Mouse (Mus musculus) lung, embryonic 15.5 days (tissue): ENCODE results near the gene Zswim8. TPM values are rescaled to one million over a fixed set of nuclear protein-coding genes. Genes with fewer than 3 reads are reported as not detected.

ENCODE experiments used
- ATAC-seq: fragments of 200-750 bp; cut with Nextera tagmentation; 2 replicates; pipeline ENCODE4 v1.8.0; 2017; ENCODE audit warnings: moderate number of reproducible peaks, borderline replicate concordance; ENCODE audit not compliant: low FRiP score, low TSS enrichment; ENCODE audit errors: extremely low read depth
- H3K27ac ChIP-seq: fragments of 300-500 bp; sonication (generic); 2 replicates; pipeline ENCODE4 v1.5.1; 2015; ENCODE audit warnings: moderate library complexity, mild to moderate bottlenecking, inconsistent platforms
- H3K27me3 ChIP-seq: fragments of 300-500 bp; sonication (generic); 2 replicates; pipeline ENCODE4 v1.6.1; 2015; ENCODE audit warnings: inconsistent platforms
- H3K36me3 ChIP-seq: fragments of 300-500 bp; sonication (generic); 2 replicates; pipeline ENCODE4 v1.6.1; 2015; ENCODE audit warnings: inconsistent platforms
- H3K4me1 ChIP-seq: fragments of 300-500 bp; sonication (generic); 2 replicates; pipeline ENCODE4 v1.6.1; 2015; ENCODE audit warnings: inconsistent platforms
- H3K4me2 ChIP-seq: fragments of 300-500 bp; sonication (generic); 2 replicates; pipeline ENCODE4 v1.6.1; 2015; ENCODE audit warnings: inconsistent platforms, mild to moderate bottlenecking, moderate library complexity
- H3K4me3 ChIP-seq: fragments of 300-500 bp; sonication (generic); 2 replicates; pipeline ENCODE4 v1.5.1; 2015; ENCODE audit warnings: mild to moderate bottlenecking, inconsistent platforms
- H3K9ac ChIP-seq: fragments of 300-500 bp; sonication (generic); 2 replicates; pipeline ENCODE4 v1.6.1; 2015; ENCODE audit warnings: inconsistent platforms
- H3K9me3 ChIP-seq: fragments of 300-500 bp; sonication (generic); 2 replicates; pipeline ENCODE4 v1.6.1; 2016; ENCODE audit warnings: inconsistent platforms
- WGBS: fragments of 180-500 bp; shearing (Covaris S2); methylation state at CpG from one replicate; pipeline ENCODE4 v1.1.7; 2015; 5-methylcytosine and 5-hydroxymethylcytosine counted together
- polyA plus RNA-seq: library from polyadenylated mRNA; unstranded; fragments of >200 nt; fragmentation: Nextera tagmentation; extraction: Ambion mirVana; gene quantifications from 2 replicates; pipeline ENCODE4 v1.2.1, GENCODE M21; 2015

Gene Zswim8
- polyA plus RNA-seq, 1 experiment from 2014 or later = 30.7 TPM

- Histone ChIP-seq H3K9me3 (no peaks in the 10 kb centered on the region), H3K27ac (no peak overlapping the region), H3K4me1 (no peaks in the 10 kb centered on the region), H3K36me3 (peaks cover 98% of the 10 kb centered on the region), H3K4me2 (no peak overlapping the region), H3K4me3 (no peak overlapping the region), H3K27me3 (no peaks in the 10 kb centered on the region), H3K9ac (no peak overlapping the region)
- ATAC-seq = no peak
- 83% methylated on average over 10 of the region's 10 CpGs for WGBS
Observed at GRCm38 (mm10) chr14:20718443-20718842, 11.1 kb downstream of the Zswim8 start.

- WGBS = 85% methylated on average over 12 of the region's 12 CpGs
- Histone ChIP-seq H3K4me3 (no peak overlapping the region), H3K4me2 (no peak overlapping the region), H3K27me3 (no peaks in the 10 kb centered on the region), H3K9me3 (no peaks in the 10 kb centered on the region), H3K4me1 (no peaks in the 10 kb centered on the region), H3K27ac (no peak overlapping the region), H3K9ac (no peak overlapping the region), H3K36me3 (peaks cover 97% of the 10 kb centered on the region)
- no peak for ATAC-seq
Observed at GRCm38 (mm10) chr14:20719767-20720166, 12.4 kb downstream of the Zswim8 start.

- no peak for ATAC-seq
- Histone ChIP-seq H3K27ac (no peak overlapping the region), H3K4me1 (no peaks in the 10 kb centered on the region), H3K4me2 (no peak overlapping the region), H3K4me3 (no peak overlapping the region), H3K36me3 (peaks cover 97% of the 10 kb centered on the region), H3K9ac (no peak overlapping the region), H3K27me3 (no peaks in the 10 kb centered on the region), H3K9me3 (no peaks in the 10 kb centered on the region)
- WGBS = 85% methylated on average over 4 of the region's 4 CpGs
Observed at GRCm38 (mm10) chr14:20721371-20721770, 14.0 kb downstream of the Zswim8 start.

GRCm38 (mm10) chr14:20723006-20723405, 15.7 kb downstream of the Zswim8 start:
- 86% methylated on average over 12 of the region's 12 CpGs for WGBS

GRCm38 (mm10) chr14:20724043-20724442, 16.7 kb downstream of the Zswim8 start:
- WGBS = 7% methylated on average over 5 of the region's 5 CpGs
- Histone ChIP-seq H3K27ac (no peak overlapping the region), H3K9ac (no peak overlapping the region)

More at GRCm38 (mm10) chr14:20723006-20723405, 15.7 kb downstream of the Zswim8 start:
- Histone ChIP-seq H3K4me2 (no peak overlapping the region), H3K36me3 (peaks cover 93% of the 10 kb centered on the region), H3K9me3 (no peaks in the 10 kb centered on the region), H3K27ac (no peak overlapping the region), H3K27me3 (no peaks in the 10 kb centered on the region), H3K9ac (no peak overlapping the region), H3K4me1 (no peaks in the 10 kb centered on the region), H3K4me3 (no peak overlapping the region)
- ATAC-seq = no peak

GRCm38 (mm10) chr14:20725660-20726339, 18.4 kb downstream of the Zswim8 start:
- Histone ChIP-seq H3K4me2 (no peak overlapping the region), H3K9ac (no peak overlapping the region), H3K4me1 (no peaks in the 10 kb centered on the region), H3K27me3 (no peaks in the 10 kb centered on the region), H3K4me3 (no peak overlapping the region), H3K27ac (no peak overlapping the region), H3K9me3 (no peaks in the 10 kb centered on the region), H3K36me3 (peaks cover 93% of the 10 kb centered on the region)
- 58% methylated on average over 6 of the region's 6 CpGs for WGBS
- ATAC-seq = no peak

More at GRCm38 (mm10) chr14:20724043-20724442, 16.7 kb downstream of the Zswim8 start:
- no peak overlapping the region for H3K4me2 ChIP-seq
- H3K4me1 ChIP-seq = no peaks in the 10 kb centered on the region
- peaks cover 91% of the 10 kb centered on the region for H3K36me3 ChIP-seq
- H3K4me3 ChIP-seq = no peak overlapping the region
- ATAC-seq = no peak
- no peaks in the 10 kb centered on the region for H3K9me3 ChIP-seq
- H3K27me3 ChIP-seq = no peaks in the 10 kb centered on the region

GRCm38 (mm10) chr14:20729871-20730270, 22.5 kb downstream of the Zswim8 start:
- H3K9me3 ChIP-seq = no peaks in the 10 kb centered on the region
- ATAC-seq = no peak
- no peak overlapping the region for H3K27ac ChIP-seq
- no peak overlapping the region for H3K4me2 ChIP-seq
- H3K36me3 ChIP-seq = peaks cover 54% of the 10 kb centered on the region
- no peak overlapping the region for H3K9ac ChIP-seq
- H3K4me1 ChIP-seq = peaks cover 13% of the 10 kb centered on the region
- no peaks in the 10 kb centered on the region for H3K27me3 ChIP-seq
- WGBS = 90% methylated on average over 9 of the region's 9 CpGs
- no peak overlapping the region for H3K4me3 ChIP-seq

- Histone ChIP-seq H3K9me3 (no peaks in the 10 kb centered on the region), H3K36me3 (peaks cover 47% of the 10 kb centered on the region), H3K9ac (no peak overlapping the region), H3K4me3 (no peak overlapping the region), H3K4me2 (no peak overlapping the region), H3K27me3 (no peaks in the 10 kb centered on the region), H3K4me1 (peaks cover 23% of the 10 kb centered on the region), H3K27ac (no peak overlapping the region)
- no peak for ATAC-seq
- 82% methylated on average over 9 of the region's 9 CpGs for WGBS
Observed at GRCm38 (mm10) chr14:20730853-20731602, 23.7 kb downstream of the Zswim8 start.

- H3K9me3 ChIP-seq = no peaks in the 10 kb centered on the region
- peak overlapping the region; percentile 89 for H3K4me3 ChIP-seq
- H3K4me2 ChIP-seq = peak overlapping the region; percentile 82
- 41% methylated on average over 12 of the region's 12 CpGs for WGBS
- no peak for ATAC-seq
- H3K36me3 ChIP-seq = peaks cover 36% of the 10 kb centered on the region
- H3K4me1 ChIP-seq = peaks cover 23% of the 10 kb centered on the region
- H3K9ac ChIP-seq = peak overlapping the region; percentile 95
- H3K27me3 ChIP-seq = no peaks in the 10 kb centered on the region
- peak overlapping the region; percentile 95; the same call in 1 of the 2 replicates for H3K27ac ChIP-seq
Observed at GRCm38 (mm10) chr14:20733041-20733951, 25.9 kb downstream of the Zswim8 start.

GRCm38 (mm10) chr14:20733952-20734774, 26.8 kb downstream of the Zswim8 start, which contains the start of gene Ndst2:
Ndst2 (minus strand) TSS chr14:20734562.
- Histone ChIP-seq H3K4me1 (peaks cover 23% of the 10 kb centered on the region), H3K4me2 (peak within 1 kb of the TSS; percentile 82), H3K9me3 (no peaks in the 10 kb centered on the region), H3K27me3 (no peaks in the 10 kb centered on the region), H3K36me3 (peaks cover 30% of the 10 kb centered on the region), H3K4me3 (peak within 1 kb of the TSS; percentile 89), H3K9ac (peak within 1 kb of the TSS; percentile 95), H3K27ac (peak within 1 kb of the TSS; percentile 95)
- peak; percentile 99 for ATAC-seq
- WGBS = under 1% methylated on average over 79 of the region's 81 CpGs

- H3K27me3 ChIP-seq = no peaks in the 10 kb centered on the region
- H3K4me2 ChIP-seq = no peak overlapping the region
- ATAC-seq = no peak
- H3K9me3 ChIP-seq = no peaks in the 10 kb centered on the region
- no peak overlapping the region for H3K4me3 ChIP-seq
- H3K36me3 ChIP-seq = peaks cover 29% of the 10 kb centered on the region
- H3K27ac ChIP-seq = peak overlapping the region; percentile 95; the same call in 1 of the 2 replicates
- peaks cover 23% of the 10 kb centered on the region for H3K4me1 ChIP-seq
- 0 out of 2 replicates have a peak overlapping the region, but pooled peaks have one; percentile 32 for H3K9ac ChIP-seq
- WGBS = 48% methylated on average over 2 of the region's 2 CpGs
Observed at GRCm38 (mm10) chr14:20735052-20735451, 27.7 kb downstream of the Zswim8 start.
